Mouse (Mus musculus) liver, postnatal 0 days (tissue): ENCODE results near the gene Avil.

Source experiments
- CTCF ChIP-seq: sonication (generic); IDR thresholded peaks from 2 replicates; pipeline ENCODE4 v1.5.1; 2016; ENCODE audit warnings: antibody characterized with exemption, low read depth
- EP300 ChIP-seq: IDR thresholded peaks from 2 replicates; pipeline ENCODE4 v1.6.1; 2016; ENCODE audit warnings: antibody characterized with exemption, low read depth, mild to moderate bottlenecking

DNA sequence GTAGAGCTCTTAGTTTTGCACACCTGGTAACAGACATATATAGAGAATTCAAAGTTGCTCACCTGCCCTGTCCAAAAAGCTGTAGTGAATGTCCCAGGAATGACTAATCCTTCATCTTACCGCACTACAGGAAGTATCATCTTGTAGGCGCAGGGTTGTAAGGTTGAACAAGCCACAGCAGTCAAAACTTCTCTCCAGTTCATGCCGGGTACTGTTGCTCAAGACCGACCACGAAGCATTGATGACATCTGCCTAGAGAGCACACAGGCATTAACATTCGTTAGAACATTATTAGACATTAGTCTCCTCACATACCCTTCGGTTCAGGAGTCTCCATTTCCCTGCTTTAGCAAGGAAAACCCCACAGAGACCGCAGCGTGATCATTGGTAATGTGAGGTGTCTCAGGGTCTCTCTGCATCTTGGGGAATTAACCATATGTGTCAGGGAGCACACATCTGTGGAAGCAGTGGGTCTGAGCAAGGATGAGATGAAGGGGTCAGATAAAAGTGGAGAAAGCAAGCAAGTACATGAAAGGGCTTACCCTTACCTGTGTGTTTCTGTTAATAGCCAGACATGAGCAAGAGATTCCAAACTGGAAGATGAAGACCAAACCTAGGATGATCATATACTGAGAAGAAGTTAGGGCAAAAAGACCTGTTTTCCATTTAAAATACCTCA is 68.0 kb downstream of the Avil start:
- TF ChIP-seq CTCF (no peak), EP300 (no peak)
